Mouse (Mus musculus) cerebellum, adult 2 months (tissue): ENCODE data around the gene Ush2a.

Experiments
- CTCF ChIP-seq: fragments of 200-500 bp; IDR thresholded peaks from 2 replicates; pipeline ENCODE4 v1.5.1; 2011; ENCODE audit warnings: low read depth, mild to moderate bottlenecking, control low read depth, low read length, moderate library complexity, borderline replicate concordance; ENCODE audit not compliant: insufficient read depth
- POLR2A ChIP-seq: fragments of 200-500 bp; IDR thresholded peaks from 2 replicates; pipeline ENCODE4 v1.6.1; 2011; ENCODE audit warnings: low read length, control low read depth, borderline replicate concordance; ENCODE audit not compliant: insufficient read depth

DNA sequence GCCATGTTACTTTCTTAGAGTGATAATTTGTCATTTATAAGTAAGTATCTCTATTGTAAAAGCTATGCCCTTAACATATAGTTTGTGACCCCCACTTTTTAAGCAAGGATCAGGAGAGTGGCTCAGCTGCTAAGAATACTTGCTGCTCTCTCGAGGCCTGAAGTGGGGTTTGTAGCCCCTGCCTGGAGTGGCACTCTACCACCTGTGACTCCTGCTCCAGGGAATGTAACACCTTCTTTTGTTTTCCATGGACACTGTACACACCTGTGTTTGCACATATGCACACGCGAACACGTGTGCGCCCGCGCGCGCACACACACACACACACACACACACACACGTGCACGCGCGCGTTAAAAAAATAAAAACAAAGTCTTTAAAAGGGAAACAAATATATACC lies 424.5 kb downstream of the Ush2a start:
- TF ChIP-seq CTCF (no peak), POLR2A (no peak)
